In genomic region chrX:12090151-12090870, GRCm38 (mm10) we compare ENCODE assay signal across 8 mouse cellular contexts.
DNase-seq lines count a peak whose midpoint lies in the region; ATAC-seq and TF ChIP-seq lines count a peak whose summit lies in the region.

No protein-coding gene starts in this region.

- no peak for DNase-seq in frontal cortex, postnatal 36 days (ENCODE audit: low spot score in 2 of 2)
- DNase-seq in hindbrain, embryonic 14.5 days (ENCODE audit: low spot score), result no peak
- peak; percentile 31 for DNase-seq in liver
- DNase-seq in left cerebral cortex, adult 11 months (ENCODE audit: low spot score), result no peak

- H3K36me3 ChIP-seq in ES-Bruce4 (ENCODE audit: control insufficient read depth, insufficient read depth, low read length, poor library complexity, severe bottlenecking), result no peaks in the 10 kb centered on the region
- no peaks in the 10 kb centered on the region for H3K36me3 ChIP-seq in embryonic facial prominence, embryonic 12.5 days
- H3K36me3 ChIP-seq in hindbrain, embryonic 14.5 days (replicated peaks; ENCODE audit: control insufficient read depth, insufficient read depth), result no peaks in the 10 kb centered on the region
- H3K36me3 ChIP-seq in neural tube, embryonic 14.5 days (ENCODE audit: control insufficient read depth, insufficient read depth, low read length), result no peaks in the 10 kb centered on the region

- peak overlapping the region; percentile 84 for H3K4me2 ChIP-seq in embryonic facial prominence, embryonic 12.5 days (replicated peaks)
- H3K4me2 ChIP-seq in hindbrain, embryonic 14.5 days (replicated peaks), result peak overlapping the region; percentile 86
- peak overlapping the region; percentile 65 for H3K4me2 ChIP-seq in neural tube, embryonic 14.5 days (ENCODE audit: low read depth, low read length)

- no peak overlapping the region for H3K27ac ChIP-seq in ES-Bruce4 (ENCODE audit: insufficient read depth, low read length)
- peak overlapping the region; percentile 81 for H3K27ac ChIP-seq in embryonic facial prominence, embryonic 12.5 days
- H3K27ac ChIP-seq in hindbrain, embryonic 14.5 days, result peak overlapping the region; percentile 84
- H3K27ac ChIP-seq in neural tube, embryonic 14.5 days (ENCODE audit: low read depth, low read length), result peak overlapping the region; percentile 85

- WGBS in embryonic facial prominence, embryonic 12.5 days, result 5% methylated on average over 37 of the region's 37 CpGs
- 3% methylated on average over 36 of the region's 37 CpGs for WGBS in hindbrain, embryonic 14.5 days
- WGBS in neural tube, embryonic 14.5 days, result 2% methylated on average over 35 of the region's 37 CpGs

- H3K4me3 ChIP-seq in ES-Bruce4 (ENCODE audit: low read depth, low read length), result peak overlapping the region; percentile 31
- H3K4me3 ChIP-seq in embryonic facial prominence, embryonic 12.5 days, result 0 out of 2 replicates have a peak overlapping the region, but pooled peaks have one; percentile 46
- peak overlapping the region; percentile 44 for H3K4me3 ChIP-seq in hindbrain, embryonic 14.5 days (replicated peaks; ENCODE audit: low read length)
- H3K4me3 ChIP-seq in neural tube, embryonic 14.5 days (ENCODE audit: low read depth, low read length), result no peak overlapping the region; the same call in 1 of the 2 replicates

- 0 out of 2 replicates have a peak, but pooled peaks have one; percentile 20 for ATAC-seq in frontal cortex, adult (ENCODE audit: low TSS enrichment)
- ATAC-seq in embryonic facial prominence, embryonic 12.5 days (ENCODE audit: insufficient number of reproducible peaks, insufficient read depth, low FRiP score, low TSS enrichment), result peak; percentile 8; the same call in 1 of the 2 replicates
- ATAC-seq in hindbrain, embryonic 14.5 days (ENCODE audit: low FRiP score), result peak; percentile 10; the same call in 1 of the 2 replicates
- ATAC-seq in neural tube, embryonic 14.5 days (ENCODE audit: low read depth), result 0 out of 2 replicates have a peak, but pooled peaks have one; percentile 1

- no peak for TF ChIP-seq EP300 in ES-Bruce4 (IDR thresholded peaks at IDR 0.05; ENCODE audit: insufficient read depth, low read depth, low read length)

- TF ChIP-seq POLR2A in ES-Bruce4 (IDR thresholded peaks at IDR 0.05; ENCODE audit: insufficient read depth, low read length), result no peak

- no peaks in the 10 kb centered on the region for H3K4me1 ChIP-seq in ES-Bruce4 (ENCODE audit: control insufficient read depth, insufficient read depth, low read length)
- peaks cover 20% of the 10 kb centered on the region for H3K4me1 ChIP-seq in embryonic facial prominence, embryonic 12.5 days
- H3K4me1 ChIP-seq in hindbrain, embryonic 14.5 days (replicated peaks; ENCODE audit: control insufficient read depth, insufficient read depth, low read length), result peaks cover 23% of the 10 kb centered on the region
- peaks cover 11% of the 10 kb centered on the region; the same call in 1 of the 2 replicates for H3K4me1 ChIP-seq in neural tube, embryonic 14.5 days (ENCODE audit: control insufficient read depth, insufficient read depth, low read length)

- TF ChIP-seq CTCF in ES-Bruce4 (IDR thresholded peaks at IDR 0.05; ENCODE audit: low read depth, low read length), result no peak

- no peaks in the 10 kb centered on the region for H3K9me3 ChIP-seq in ES-Bruce4 (replicated peaks; ENCODE audit: control insufficient read depth, insufficient read depth, low read length, poor library complexity, severe bottlenecking)
- no peaks in the 10 kb centered on the region for H3K9me3 ChIP-seq in embryonic facial prominence, embryonic 12.5 days
- no peaks in the 10 kb centered on the region for H3K9me3 ChIP-seq in hindbrain, embryonic 14.5 days (ENCODE audit: control insufficient read depth, low read length)
- H3K9me3 ChIP-seq in neural tube, embryonic 14.5 days (ENCODE audit: control insufficient read depth, low read length), result no peaks in the 10 kb centered on the region

- no peak overlapping the region for H3K9ac ChIP-seq in ES-Bruce4 (ENCODE audit: low read depth, poor library complexity, severe bottlenecking)
- H3K9ac ChIP-seq in embryonic facial prominence, embryonic 12.5 days, result no peak overlapping the region
- peak overlapping the region; percentile 63; the same call in 1 of the 2 replicates for H3K9ac ChIP-seq in hindbrain, embryonic 14.5 days
- peak overlapping the region; percentile 54; the same call in 1 of the 2 replicates for H3K9ac ChIP-seq in neural tube, embryonic 14.5 days (replicated peaks; ENCODE audit: low read depth, low read length)

- peaks cover 29% of the 10 kb centered on the region for H3K27me3 ChIP-seq in ES-Bruce4 (ENCODE audit: control insufficient read depth, insufficient read depth, low read length, poor library complexity, severe bottlenecking)
- H3K27me3 ChIP-seq in embryonic facial prominence, embryonic 12.5 days, result peaks cover 73% of the 10 kb centered on the region
- H3K27me3 ChIP-seq in hindbrain, embryonic 14.5 days (ENCODE audit: control insufficient read depth, insufficient read depth, low read length), result peaks cover 61% of the 10 kb centered on the region
- H3K27me3 ChIP-seq in neural tube, embryonic 14.5 days (ENCODE audit: control insufficient read depth, insufficient read depth, low read length), result peaks cover 5% of the 10 kb centered on the region; the same call in 1 of the 2 replicates

Comparison
In these comparisons a context has a peak if more than half of its experiments do, and no peak if none do; other contexts are left out.
1. H3K9ac ChIP-seq: peak in hindbrain, embryonic 14.5 days (single experiment) and neural tube, embryonic 14.5 days (single experiment); none in ES-Bruce4 (single experiment) and embryonic facial prominence, embryonic 12.5 days (single experiment).
2. Peak in every context shown above with its lines, with median percentiles within 50 percentile points of each other: ATAC-seq and H3K4me2 ChIP-seq.